Mouse (Mus musculus) CH12.LX (cell line): ENCODE data around the gene Tshz3. TPM values are rescaled to one million over a fixed set of nuclear protein-coding genes. Genes with fewer than 3 reads are reported as not detected.

Experiments used
- DNase-seq: peaks from one replicate; pipeline ENCODE4 v3.0.0-alpha.2; 2013; ENCODE audit errors: extremely low read depth
- H3K27ac ChIP-seq: 2 replicates; pipeline ENCODE4 v1.5.1; 2012; ENCODE audit warnings: low read depth, mild to moderate bottlenecking, control low read depth, moderate library complexity; ENCODE audit not compliant: insufficient read depth
- H3K27me3 ChIP-seq: replicated peaks from 2 replicates; pipeline ENCODE3; 2012; ENCODE audit warnings: inconsistent platforms
- H3K36me3 ChIP-seq, 2 experiments: replicated peaks in 1 of 2; 2 replicates each; pipeline versions ENCODE3 to v1.6.1; 2012; ENCODE audit warnings: inconsistent platforms in 1 of 2, low read length in 1 of 2, mild to moderate bottlenecking in 1 of 2, mixed read lengths in 1 of 2, moderate library complexity in 1 of 2; ENCODE audit not compliant: control insufficient read depth in 1 of 2, insufficient read depth in 1 of 2
- H3K4me1 ChIP-seq, 2 experiments: 2 replicates each; pipeline ENCODE4 v1.6.1; 2012; ENCODE audit warnings: inconsistent platforms in 1 of 2, moderate library complexity in 1 of 2; ENCODE audit not compliant: insufficient read depth in 2 of 2, control insufficient read depth in 1 of 2
- H3K4me2 ChIP-seq: 2 replicates; pipeline ENCODE4 v1.6.1; 2012; ENCODE audit warnings: low read depth, mild to moderate bottlenecking, control low read depth; ENCODE audit not compliant: poor library complexity, insufficient read depth, severe bottlenecking
- H3K4me3 ChIP-seq, 3 experiments: fragments of 150-350 bp in 1 of 3; sonication (generic) in 1 of 3; replicated peaks in 1 of 3; 2 replicates each; pipeline versions ENCODE3 to v1.5.1; 2011 to 2012; ENCODE audit warnings: low read depth in 2 of 3, low read length in 2 of 3, mild to moderate bottlenecking in 2 of 3, moderate library complexity in 2 of 3, control low read depth in 1 of 3, improper control_type of control experiment in 1 of 3, inconsistent platforms in 1 of 3, mixed read lengths in 1 of 3; ENCODE audit not compliant: poor library complexity in 1 of 3
- H3K79me2 ChIP-seq: replicated peaks from 2 replicates; pipeline ENCODE4 v1.6.1; 2012; ENCODE audit warnings: mild to moderate bottlenecking, moderate library complexity; ENCODE audit not compliant: control insufficient read depth, poor library complexity, insufficient read depth, severe bottlenecking; ENCODE audit errors: extremely low read depth
- H3K9ac ChIP-seq: 2 replicates; pipeline ENCODE4 v1.6.1; 2012; ENCODE audit warnings: low read depth, mild to moderate bottlenecking, control low read depth, moderate library complexity; ENCODE audit not compliant: insufficient read depth
- H3K9me3 ChIP-seq: replicated peaks from 2 replicates; pipeline ENCODE3; 2012; ENCODE audit warnings: low read length, inconsistent platforms, mixed read lengths
- BHLHE40 ChIP-seq: IDR thresholded peaks from 2 replicates; pipeline ENCODE4 v1.6.1; 2011; ENCODE audit warnings: mild to moderate bottlenecking, low read depth, low read length, improper control_type of control experiment
- CHD2 ChIP-seq: IDR thresholded peaks from 2 replicates; pipeline ENCODE4 v1.6.1; 2011; ENCODE audit warnings: low read length, improper control_type of control experiment
- EP300 ChIP-seq: IDR thresholded peaks from 2 replicates; pipeline ENCODE4 v1.6.1; 2011; ENCODE audit warnings: low read length, improper control_type of control experiment
- ETS1 ChIP-seq: conservative IDR thresholded peaks from 2 replicates; pipeline ENCODE4 v1.6.1; 2012; ENCODE audit warnings: low read depth, mild to moderate bottlenecking, inconsistent platforms, low read length, improper control_type of control experiment, moderate library complexity
- HCFC1 ChIP-seq: IDR thresholded peaks from 2 replicates; pipeline ENCODE4 v1.6.1; 2012; ENCODE audit warnings: low read depth, mild to moderate bottlenecking, inconsistent platforms, low read length, improper control_type of control experiment
- IRF4 ChIP-seq: IDR thresholded peaks from 2 replicates; pipeline ENCODE4 v1.6.1; 2014; ENCODE audit warnings: low read depth, mild to moderate bottlenecking, inconsistent platforms, low read length, improper control_type of control experiment
- MAFK ChIP-seq: IDR thresholded peaks from 2 replicates; pipeline ENCODE4 v1.6.1; 2011; ENCODE audit warnings: low read length, improper control_type of control experiment; ENCODE audit not compliant: insufficient replicate concordance
- MEF2A ChIP-seq: IDR thresholded peaks from 2 replicates; pipeline ENCODE4 v1.6.1; 2014; ENCODE audit warnings: low read depth, mild to moderate bottlenecking, inconsistent platforms, low read length, improper control_type of control experiment, borderline replicate concordance
- MXI1 ChIP-seq: IDR thresholded peaks from 2 replicates; pipeline ENCODE4 v1.6.1; 2011; ENCODE audit warnings: mild to moderate bottlenecking, low read depth, low read length, improper control_type of control experiment
- MYC ChIP-seq: IDR thresholded peaks from 2 replicates; pipeline ENCODE4 v1.6.1; 2011; ENCODE audit warnings: low read depth, mild to moderate bottlenecking, improper control_type of control experiment, low read length
- NRF1 ChIP-seq: IDR thresholded peaks from 2 replicates; pipeline ENCODE4 v1.6.1; 2014; ENCODE audit warnings: low read depth, mild to moderate bottlenecking, inconsistent platforms, low read length, improper control_type of control experiment, moderate library complexity
- POLR2AphosphoS2 ChIP-seq: IDR thresholded peaks from 2 replicates; pipeline ENCODE4 v1.6.1; 2011; ENCODE audit warnings: low read depth, low read length, improper control_type of control experiment
- RAD21 ChIP-seq: IDR thresholded peaks from 2 replicates; pipeline ENCODE4 v1.6.1; 2011; ENCODE audit warnings: low read depth, mild to moderate bottlenecking, low read length, improper control_type of control experiment, moderate library complexity
- SIN3A ChIP-seq: IDR thresholded peaks from 2 replicates; pipeline ENCODE4 v1.6.1; 2012; ENCODE audit warnings: low read length, improper control_type of control experiment, inconsistent platforms
- TBP ChIP-seq: conservative IDR thresholded peaks from 2 replicates; pipeline ENCODE4 v1.6.1; 2011; ENCODE audit warnings: low read depth, low read length, improper control_type of control experiment
- TCF12 ChIP-seq: IDR thresholded peaks from 2 replicates; pipeline ENCODE4 v1.6.1; 2014; ENCODE audit warnings: low read depth, mild to moderate bottlenecking, inconsistent platforms, low read length, improper control_type of control experiment
- UBTF ChIP-seq: IDR thresholded peaks from 2 replicates; pipeline ENCODE4 v1.6.1; 2012; ENCODE audit warnings: low read depth, mild to moderate bottlenecking, inconsistent platforms, low read length, improper control_type of control experiment, moderate library complexity
- USF2 ChIP-seq: conservative IDR thresholded peaks from 2 replicates; pipeline ENCODE4 v1.6.1; 2011; ENCODE audit warnings: low read depth, low read length, improper control_type of control experiment
- ZC3H11A ChIP-seq: IDR thresholded peaks from 2 replicates; pipeline ENCODE4 v1.6.1; 2012; ENCODE audit warnings: low read depth, mild to moderate bottlenecking, inconsistent platforms, low read length, improper control_type of control experiment
- ZMIZ1 ChIP-seq: IDR thresholded peaks from 2 replicates; pipeline ENCODE4 v1.6.1; 2012; ENCODE audit warnings: low read depth, mild to moderate bottlenecking, inconsistent platforms, low read length, improper control_type of control experiment
- ZNF384 ChIP-seq: IDR thresholded peaks from 2 replicates; pipeline ENCODE4 v1.6.1; 2012; ENCODE audit warnings: low read depth, low read length, improper control_type of control experiment, inconsistent platforms
- dilution Hi-C: fragments of 300-500 bp; cut with MboI; formaldehyde crosslinking; loops from 2 replicates; pipeline ENCODE4 v1.14.3; 2020; ENCODE audit warnings: low sequenced_read_pairs; ENCODE audit not compliant: extremely low pct_unique_long_range_greater_than_20kb, extremely low pct_ligation_motif_present
- in situ Hi-C: fragments of 300-500 bp; cut with MboI; formaldehyde crosslinking; loops from 3 replicates; pipeline ENCODE4 v1.14.3; 2019; ENCODE audit warnings: low sequenced_read_pairs, low pct_ligation_motif_present, low pct_unique_long_range_greater_than_20kb, mixed read lengths
- polyA plus RNA-seq: library from polyadenylated mRNA; unstranded; fragments of >175 nt; gene quantifications from 2 replicates; pipeline ENCODE4 v1.2.1, GENCODE M21; 2012; ENCODE audit warnings: low read depth; ENCODE audit not compliant: insufficient read length
- total RNA-seq, 2 experiments: library from RNA; depleted of rRNA; stranded (reverse); fragments of 300-350 nt in 1 of 2; fragments of >200 nt in 1 of 2; gene quantifications; 2 replicates each; pipeline ENCODE4 v1.2.3; 2012 to 2014

The Tshz3 gene
- total and polyA plus RNA-seq, 3 experiments: not detected

DNA sequence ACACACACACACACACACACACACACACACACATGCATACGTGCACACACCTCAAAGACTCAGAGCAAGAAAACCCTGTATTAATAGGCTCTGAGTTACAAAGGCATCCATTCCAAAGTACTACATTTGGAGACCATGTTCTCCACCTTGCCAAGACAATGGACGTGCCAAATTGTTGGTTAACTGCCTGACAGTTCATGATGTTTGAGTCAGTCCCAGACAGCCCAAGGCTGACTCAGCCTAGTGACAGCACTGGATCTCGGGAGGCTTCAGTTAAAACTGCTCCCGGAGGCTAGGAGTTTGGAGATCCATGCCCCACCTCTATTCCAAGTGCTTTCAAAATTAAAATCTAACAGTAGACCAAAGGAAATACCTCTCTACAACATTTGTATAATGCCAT is 79.0 kb downstream of the Tshz3 start:
- Histone ChIP-seq H3K4me1 (no peaks in the 10 kb centered on the region), H3K9ac (no peak overlapping the region), H3K36me3 (no peaks in the 10 kb centered on the region), H3K4me2 (no peak overlapping the region), H3K9me3 (peaks cover 76% of the 10 kb centered on the region), H3K27ac (no peak overlapping the region), H3K27me3 (no peaks in the 10 kb centered on the region), H3K4me3 (no peak overlapping the region), H3K79me2 (no peaks in the 10 kb centered on the region)
- dilution Hi-C loops: no loop called here
- in situ Hi-C loops: no loop called here
- TF ChIP-seq ZMIZ1: no peak
- TF ChIP-seq ETS1: no peak
- no peak for TF ChIP-seq SIN3A
- no peak for TF ChIP-seq EP300
- TF ChIP-seq POLR2AphosphoS2: no peak
- no peak for DNase-seq

DNA sequence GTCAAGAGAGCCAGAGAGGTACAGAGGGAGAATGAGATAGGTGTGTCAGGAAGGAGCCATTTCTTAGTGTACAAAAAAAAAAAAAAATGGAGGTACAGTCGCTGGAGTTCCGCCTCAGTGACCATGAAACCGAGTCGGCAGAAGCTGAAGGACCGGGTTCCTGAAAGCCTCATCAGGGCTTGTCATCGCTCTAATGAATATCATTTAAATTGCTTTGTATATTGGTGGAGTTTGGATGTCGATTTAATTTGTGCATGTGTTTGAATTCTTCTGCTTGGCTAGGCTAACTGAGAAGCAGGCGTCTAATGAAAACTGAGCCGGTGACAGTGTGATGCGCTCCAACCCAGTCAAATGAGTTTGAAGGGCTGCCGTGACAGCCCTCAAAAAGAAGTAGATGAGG is 80.5 kb downstream of the Tshz3 start:
- in situ Hi-C loops: no loop called here
- no peak for TF ChIP-seq NRF1
- TF ChIP-seq TBP: no peak
- TF ChIP-seq POLR2AphosphoS2: no peak
- TF ChIP-seq ZMIZ1: no peak
- TF ChIP-seq HCFC1: no peak
- TF ChIP-seq ZNF384: no peak
- TF ChIP-seq UBTF: no peak
- no peak for TF ChIP-seq MAFK
- TF ChIP-seq ZC3H11A: no peak
- TF ChIP-seq RAD21: no peak
- no peak for TF ChIP-seq MYC
- TF ChIP-seq IRF4: no peak
- no peak for TF ChIP-seq MEF2A
- TF ChIP-seq EP300: no peak
- TF ChIP-seq MXI1: no peak
- no peak for TF ChIP-seq CHD2
- TF ChIP-seq BHLHE40: no peak
- no peak for TF ChIP-seq SIN3A
- TF ChIP-seq USF2: no peak
- TF ChIP-seq TCF12: no peak
- H3K9ac ChIP-seq: no peak overlapping the region

More for the DNA sequence above, 80.5 kb downstream of the Tshz3 start:
- H3K9me3 ChIP-seq: peaks cover 85% of the 10 kb centered on the region
- dilution Hi-C loops: no loop called here
- no peaks in the 10 kb centered on the region for H3K36me3 ChIP-seq
- no peak for DNase-seq
- H3K27ac ChIP-seq: no peak overlapping the region
- H3K4me3 ChIP-seq: no peak overlapping the region
- H3K4me1 ChIP-seq: no peaks in the 10 kb centered on the region
- H3K4me2 ChIP-seq: no peak overlapping the region
- H3K79me2 ChIP-seq: no peaks in the 10 kb centered on the region
- no peaks in the 10 kb centered on the region for H3K27me3 ChIP-seq
